ENCODE assay signal across 9 mouse cellular contexts in the genomic region with DNA sequence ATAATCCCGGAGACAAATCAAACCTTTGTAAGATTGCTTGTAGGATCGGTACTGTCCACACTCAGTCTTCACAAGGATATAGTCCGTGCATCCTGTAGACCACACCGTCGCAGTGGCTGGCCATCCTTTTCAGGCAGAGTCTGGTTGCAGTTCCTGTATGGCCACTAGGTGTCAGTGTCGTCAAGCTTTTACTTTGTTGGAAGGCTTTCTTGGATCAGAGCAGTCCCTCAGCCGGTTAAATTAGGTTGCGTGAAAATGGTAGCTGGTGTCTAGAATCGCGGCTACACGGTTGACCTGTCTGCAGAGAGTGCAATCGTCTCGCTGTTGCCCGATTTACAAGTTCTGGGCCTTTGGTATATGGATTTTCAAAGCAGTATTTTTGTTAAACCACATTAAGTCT.
DNase-seq lines count a peak whose midpoint lies in the region; ATAC-seq and TF ChIP-seq lines count a peak whose summit lies in the region.
"Had no signal": no experiment of that assay in that cellular context is flagged by ENCODE, and none has a peak within 500 bp of the region (broad histone marks: within the 10 kb centered on the region; RNA-seq: fewer than 3 reads in every experiment).

No protein-coding gene starts in this region.

- peak; percentile 79 to 90 (median 83) for TF ChIP-seq CTCF in MEL (IDR thresholded peaks at IDR 0.05 in 2 of 3, conservative IDR thresholded peaks at IDR 0.05 in 1 of 3; ENCODE audit: control insufficient read depth in 1 of 3, insufficient read depth in 1 of 3, low read depth in 2 of 3, low read length in 3 of 3, poor library complexity in 1 of 3, severe bottlenecking in 1 of 3)
- TF ChIP-seq CTCF in lung, embryonic 14.5 days (IDR thresholded peaks at IDR 0.05; ENCODE audit: low read depth): peak; percentile 95
- peak; percentile 33; the same call in 1 of the 2 replicates for TF ChIP-seq CTCF in olfactory bulb, adult 2 months (IDR thresholded peaks at IDR 0.05; ENCODE audit: insufficient read depth, low read depth, low read length)
- peak; percentile 41; the same call in 1 of the 2 replicates for TF ChIP-seq CTCF in thymus, adult 2 months (IDR thresholded peaks at IDR 0.05; ENCODE audit: borderline replicate concordance, control insufficient read depth, extremely low read depth, insufficient read depth, low read length, poor library complexity)

- no peak for TF ChIP-seq POLR2A in MEL (IDR thresholded peaks at IDR 0.05; ENCODE audit: control insufficient read depth in 1 of 2, insufficient read depth in 1 of 2, low read depth in 1 of 2, low read length in 2 of 2, poor library complexity in 1 of 2)
- no peak for TF ChIP-seq POLR2A in olfactory bulb, adult 2 months (IDR thresholded peaks at IDR 0.05; ENCODE audit: insufficient read depth, low read depth, low read length)
- TF ChIP-seq POLR2A in thymus, adult 2 months (IDR thresholded peaks at IDR 0.05; ENCODE audit: control insufficient read depth, extremely low read depth, insufficient read depth, low read length, poor library complexity): no peak

- no peaks in the 10 kb centered on the region for H3K9me3 ChIP-seq in MEL (replicated peaks; ENCODE audit: insufficient read depth, low read length)
- H3K9me3 ChIP-seq in forebrain, embryonic 15.5 days: no peaks in the 10 kb centered on the region
- H3K9me3 ChIP-seq in lung, embryonic 14.5 days (ENCODE audit: low read depth, low read length): no peaks in the 10 kb centered on the region
- H3K9me3 ChIP-seq: liver, embryonic 15.5 days had no signal

- 8% methylated on average over 14 of the region's 14 CpGs for WGBS in forebrain, embryonic 15.5 days
- WGBS in lung, embryonic 14.5 days: 9% methylated on average over 14 of the region's 14 CpGs
- WGBS in olfactory bulb, adult 2 months: 5% methylated on average over 14 of the region's 14 CpGs
- 7% methylated on average over 14 of the region's 14 CpGs for WGBS in thymus, adult 2 months

- peak; percentile 61 for DNase-seq in MEL (ENCODE audit: low read depth, low spot score)
- peak; percentile 78 for DNase-seq in cerebellum, adult 11-12 months
- DNase-seq in heart, postnatal 25 days (ENCODE audit: low spot score): peak; percentile 26
- peak; percentile 87 for DNase-seq in layer of hippocampus, adult 11-12 months (ENCODE audit: low spot score)
- peak; percentile 94 for DNase-seq in lung, embryonic 14.5 days
- peak; percentile 64 for DNase-seq in thymus, adult 2 months

- no peak overlapping the region for H3K27ac ChIP-seq in MEL (ENCODE audit: control insufficient read depth, low read depth, low read length)
- H3K27ac ChIP-seq in forebrain, embryonic 15.5 days (replicated peaks): no peak overlapping the region
- no peak overlapping the region for H3K27ac ChIP-seq in lung, embryonic 14.5 days (ENCODE audit: low read depth)
- H3K27ac ChIP-seq in olfactory bulb, adult 2 months (ENCODE audit: insufficient read depth, low read depth, low read length): no peak overlapping the region
- H3K27ac ChIP-seq in thymus, adult 2 months (ENCODE audit: control insufficient read depth, insufficient read depth, low read length): no peak overlapping the region
- H3K27ac ChIP-seq: liver, embryonic 15.5 days had no signal

- TF ChIP-seq RAD21 in MEL (IDR thresholded peaks at IDR 0.05; ENCODE audit: low read depth, low read length): peak; percentile 88

- H3K4me2 ChIP-seq in forebrain, embryonic 15.5 days (replicated peaks): no peak overlapping the region
- no peak overlapping the region for H3K4me2 ChIP-seq in lung, embryonic 14.5 days
- H3K4me2 ChIP-seq: liver, embryonic 15.5 days had no signal

- no peaks in the 10 kb centered on the region for H3K36me3 ChIP-seq in MEL (ENCODE audit: control insufficient read depth in 1 of 2, insufficient read depth in 2 of 2, low read length in 2 of 2)
- H3K36me3 ChIP-seq in forebrain, embryonic 15.5 days: no peaks in the 10 kb centered on the region
- no peaks in the 10 kb centered on the region for H3K36me3 ChIP-seq in lung, embryonic 14.5 days (ENCODE audit: insufficient read depth)
- H3K36me3 ChIP-seq in thymus, adult 2 months (ENCODE audit: control insufficient read depth, insufficient read depth, low read length): no peaks in the 10 kb centered on the region
- H3K36me3 ChIP-seq: liver, embryonic 15.5 days had no signal

- no peak overlapping the region for H3K9ac ChIP-seq in MEL (ENCODE audit: control insufficient read depth, low read depth, low read length, poor library complexity, severe bottlenecking)
- H3K9ac ChIP-seq in forebrain, embryonic 15.5 days (replicated peaks): no peak overlapping the region
- H3K9ac ChIP-seq in lung, embryonic 14.5 days: no peak overlapping the region
- H3K9ac ChIP-seq: liver, embryonic 15.5 days had no signal

- H3K4me3 ChIP-seq in MEL (ENCODE audit: control insufficient read depth in 1 of 2, insufficient read depth in 1 of 2, low read depth in 2 of 2, low read length in 2 of 2): no peak overlapping the region
- no peak overlapping the region for H3K4me3 ChIP-seq in forebrain, embryonic 15.5 days
- no peak overlapping the region for H3K4me3 ChIP-seq in lung, embryonic 14.5 days (ENCODE audit: low read depth, low read length)
- no peak overlapping the region; the same call in 1 of the 2 replicates for H3K4me3 ChIP-seq in olfactory bulb, adult 2 months (ENCODE audit: insufficient read depth, low read depth, low read length)
- H3K4me3 ChIP-seq in thymus, adult 2 months (ENCODE audit: control insufficient read depth, insufficient read depth, low read length): no peak overlapping the region
- H3K4me3 ChIP-seq: liver, embryonic 15.5 days had no signal

- no peaks in the 10 kb centered on the region for H3K79me2 ChIP-seq in MEL (ENCODE audit: control insufficient read depth, insufficient read depth, low read length, poor library complexity)

- no peak for TF ChIP-seq EP300 in MEL (IDR thresholded peaks at IDR 0.05; ENCODE audit: low read depth in 1 of 2, low read length in 2 of 2)

- ATAC-seq in forebrain, embryonic 15.5 days (replicated peaks): peak; percentile 81
- peak; percentile 82 for ATAC-seq in lung, embryonic 14.5 days (ENCODE audit: insufficient read depth)

- H3K4me1 ChIP-seq in MEL (ENCODE audit: control insufficient read depth in 1 of 2, insufficient read depth in 2 of 2, low read length in 2 of 2): no peaks in the 10 kb centered on the region
- H3K4me1 ChIP-seq in forebrain, embryonic 15.5 days: no peaks in the 10 kb centered on the region
- no peaks in the 10 kb centered on the region for H3K4me1 ChIP-seq in lung, embryonic 14.5 days (ENCODE audit: insufficient read depth)
- H3K4me1 ChIP-seq in olfactory bulb, adult 2 months (ENCODE audit: control insufficient read depth, insufficient read depth, low read length): peaks cover 6% of the 10 kb centered on the region
- H3K4me1 ChIP-seq in thymus, adult 2 months (replicated peaks; ENCODE audit: control insufficient read depth, insufficient read depth, low read length): no peaks in the 10 kb centered on the region
- H3K4me1 ChIP-seq: liver, embryonic 15.5 days had no signal

- H3K27me3 ChIP-seq in MEL (ENCODE audit: control insufficient read depth in 1 of 2, insufficient read depth in 2 of 2, low read length in 2 of 2): peaks cover 0 to 1% of the 10 kb centered on the region in 2 experiments; a peak in 1 of 4 replicates
- no peaks in the 10 kb centered on the region for H3K27me3 ChIP-seq in forebrain, embryonic 15.5 days
- no peaks in the 10 kb centered on the region for H3K27me3 ChIP-seq in lung, embryonic 14.5 days (ENCODE audit: insufficient read depth, low read length)
- no peaks in the 10 kb centered on the region for H3K27me3 ChIP-seq in thymus, adult 2 months (ENCODE audit: control insufficient read depth, insufficient read depth, low read length)

- intact Hi-C loops in heart, postnatal 25 days (cut with DNase I): loop anchor here (10.0 kb wide), 2 partner anchors 502 to 692 kb away; no protein-coding TSS in a partner anchor

TF ChIP-seq in MEL, 35 proteins besides CTCF, POLR2A, EP300 and RAD21:
- TF ChIP-seq ZC3H11A (IDR thresholded peaks at IDR 0.05; ENCODE audit: low read depth, low read length) (peak; percentile 68), SMC3 (IDR thresholded peaks at IDR 0.05; ENCODE audit: low read depth, low read length) (peak; percentile 78), MAX (IDR thresholded peaks at IDR 0.05; ENCODE audit: low read length) (no peak)

Comparison
In these comparisons a context has a peak if more than half of its experiments do, and no peak if none do; other contexts are left out.
1. DNase-seq: peak in every context shown above with its lines; median percentile 94 in lung, embryonic 14.5 days; 87 in layer of hippocampus, adult 11-12 months; 78 in cerebellum, adult 11-12 months; 64 in thymus, adult 2 months; 61 in MEL; 26 in heart, postnatal 25 days.
2. CTCF ChIP-seq: peak in every context shown above with its lines; median percentile 95 in lung, embryonic 14.5 days; 83 in MEL; 41 in thymus, adult 2 months; 33 in olfactory bulb, adult 2 months.